Mouse (Mus musculus): Measurements from ENCODE around the gene Pcca. TPM values are rescaled to one million over a fixed set of nuclear protein-coding genes. Genes with fewer than 3 reads are reported as not detected.
A peak's percentile ranks its signal among the peaks of the same experiment; 100 is the strongest.

Pcca gene
- polyA plus RNA-seq (2012; rRNA removed), result 12.3 and 15.6 TPM in 2 replicates

DNA sequence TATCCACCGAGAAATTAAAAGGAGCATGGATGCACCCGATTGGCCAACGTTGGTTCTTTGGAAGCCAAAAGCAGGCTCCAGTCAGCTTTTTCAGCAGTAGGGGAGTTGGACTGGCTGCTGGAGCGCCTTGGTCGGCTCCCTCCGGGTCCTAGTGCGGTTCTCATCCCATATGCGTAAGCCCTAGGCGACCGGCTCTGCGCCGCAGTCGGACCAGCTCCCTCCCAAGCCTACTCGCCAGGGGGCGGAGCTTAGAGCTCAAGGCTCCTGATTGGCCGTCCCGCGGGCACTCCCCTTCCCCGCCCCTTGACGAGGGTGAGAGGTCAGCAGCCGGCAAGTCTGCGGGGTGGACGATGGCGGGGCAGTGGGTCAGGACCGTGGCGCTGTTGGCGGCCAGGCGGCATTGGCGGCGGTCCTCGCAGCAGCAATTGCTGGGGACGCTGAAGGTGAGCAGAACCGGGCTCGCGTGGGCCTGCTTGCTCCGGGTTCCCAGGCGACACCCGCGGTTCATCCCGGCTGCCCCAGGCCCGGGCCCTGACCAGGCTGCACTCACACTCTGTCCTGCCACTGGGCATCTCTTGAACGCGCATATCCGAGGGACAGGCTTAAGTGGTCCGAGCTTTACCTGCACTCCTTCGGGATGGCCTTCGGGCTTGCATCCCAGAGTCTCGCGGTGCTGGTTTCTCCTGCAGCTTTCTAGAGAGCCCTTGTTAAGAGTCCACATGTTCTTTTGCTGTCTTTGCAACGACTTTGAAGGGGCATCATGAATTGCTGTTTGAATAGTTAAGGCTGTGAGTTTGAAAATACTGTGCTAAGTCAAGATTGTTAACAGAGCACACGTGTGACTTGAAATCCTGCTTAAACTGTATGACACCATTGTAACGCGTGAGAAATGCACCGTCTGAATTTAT is at the start of gene Pcca:
Pcca (plus strand) TSS at position 308 of the 908 bp plus-strand sequence.
- DNase-seq (ENCODE audit: low read depth, low spot score), result peak; percentile 94
- WGBS, result 1% methylated on average over 54 of the region's 54 CpGs

- 7% methylated on average over 4 of the region's 4 CpGs for WGBS
- no peak for DNase-seq (ENCODE audit: low read depth, low spot score)
Observed at GRCm38 (mm10) chr14:122484458-122484843, 49.7 kb upstream of the Pcca start.

DNA sequence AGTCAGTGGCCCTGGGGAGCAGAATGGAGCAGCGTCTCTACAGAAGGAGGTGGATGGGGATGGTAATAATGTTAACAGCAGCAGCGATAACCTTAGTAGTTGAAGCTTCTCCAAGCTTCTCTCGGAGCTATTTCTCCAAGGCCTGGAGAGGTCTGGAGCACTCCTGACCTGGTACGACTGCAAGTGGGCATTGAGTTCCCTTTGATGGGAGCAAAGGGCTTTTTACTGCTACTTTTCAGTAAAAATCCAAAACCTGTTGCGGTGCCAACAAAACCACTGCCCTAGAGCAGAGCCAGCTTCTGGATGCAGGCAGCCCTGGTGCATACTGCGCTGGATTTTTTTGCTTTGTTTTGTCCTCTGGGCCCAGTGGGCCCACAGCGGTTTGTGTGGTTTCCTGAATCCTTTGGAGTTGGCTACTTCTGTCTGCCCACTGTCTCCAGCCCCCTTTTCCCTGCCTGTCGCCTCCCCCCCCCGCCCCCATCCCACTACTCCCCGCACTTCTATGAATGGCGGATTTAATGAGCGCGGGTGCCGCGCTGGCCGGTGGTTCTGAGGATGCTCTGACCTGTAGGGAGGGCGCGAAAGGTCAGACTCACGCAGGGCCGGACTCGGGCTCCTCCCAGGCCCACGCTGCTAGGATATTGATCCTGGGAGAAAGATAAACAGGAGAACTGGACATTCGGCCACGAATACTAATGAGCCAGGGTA is 49.1 kb upstream of the Pcca start:
- WGBS, result 4% methylated on average over 24 of the region's 24 CpGs
- DNase-seq (ENCODE audit: low read depth, low spot score), result no peak

DNA sequence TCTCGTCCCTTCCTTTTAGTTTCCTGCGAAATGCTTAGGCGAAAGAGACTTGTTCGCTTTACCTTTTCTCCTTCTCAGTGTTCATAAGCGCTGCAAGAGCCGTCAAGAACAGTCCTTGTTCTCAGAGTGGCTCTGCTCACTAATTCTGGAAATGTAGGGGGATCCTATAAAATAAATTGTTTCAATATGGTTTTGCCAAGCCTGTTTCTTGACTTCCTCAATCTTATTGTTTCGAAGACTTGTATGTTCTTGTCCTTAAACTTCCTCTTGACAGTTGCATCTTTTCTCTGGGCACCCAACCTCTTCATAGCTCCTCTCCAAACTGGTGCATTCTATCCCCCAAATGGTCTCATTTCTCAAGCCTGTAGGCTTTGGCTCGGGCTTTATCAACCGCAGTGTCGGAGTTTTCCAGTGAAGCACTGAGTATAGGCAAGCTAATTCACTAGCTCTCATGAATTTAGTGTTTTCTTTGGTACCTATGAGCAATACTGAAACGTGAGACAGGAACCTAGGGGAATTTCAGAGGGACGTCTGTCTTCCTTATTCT is 48.4 kb upstream of the Pcca start:
- WGBS, result 9% methylated on average over 12 of the region's 12 CpGs
- DNase-seq (ENCODE audit: low read depth, low spot score), result no peak

DNA sequence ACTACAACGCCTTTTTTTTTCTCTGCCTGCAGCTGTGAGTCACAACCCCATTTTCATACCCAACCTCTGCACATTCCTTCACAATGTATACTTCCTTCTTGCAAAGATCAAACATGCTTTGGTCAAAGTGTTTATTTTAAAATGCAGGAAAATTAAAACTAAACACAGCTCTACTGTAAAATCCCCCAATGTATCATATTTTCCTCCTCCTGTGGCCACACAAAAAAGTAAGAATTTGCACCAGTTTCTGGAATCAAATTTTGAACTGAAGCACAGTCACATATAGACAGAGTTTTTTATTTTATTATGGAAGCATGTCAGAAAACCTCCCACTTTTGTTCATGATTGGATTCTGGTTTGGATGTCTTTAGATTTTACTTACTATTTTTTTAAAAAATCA is 47.5 kb upstream of the Pcca start:
- no peak for DNase-seq (ENCODE audit: low read depth, low spot score)
- 6% methylated on average over 1 of the region's 1 CpGs for WGBS

GRCm38 (mm10) chr14:122487366-122487765 is 46.8 kb upstream of the Pcca start:
- no peak for DNase-seq (ENCODE audit: low read depth, low spot score)
- WGBS, result 10% methylated on average over 5 of the region's 5 CpGs

DNA sequence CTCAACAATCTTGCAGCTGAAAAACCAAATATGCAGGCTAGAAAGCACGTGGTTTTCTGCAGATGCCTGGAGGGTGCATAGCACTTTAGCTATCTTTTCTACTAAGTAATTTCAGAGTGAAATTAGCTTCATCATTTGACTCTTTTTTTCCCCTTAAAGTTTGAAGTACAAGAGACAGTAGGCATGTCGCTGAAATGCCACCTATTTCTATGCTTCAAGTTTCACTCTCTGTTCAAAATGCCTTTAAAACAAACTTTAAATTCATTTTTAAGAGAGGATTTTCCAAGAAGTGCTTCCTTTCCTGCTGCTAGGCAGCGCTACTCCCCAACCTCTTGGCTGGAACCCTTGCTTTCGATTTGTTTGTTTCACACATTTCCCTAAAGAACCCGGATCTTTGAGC is 45.1 kb upstream of the Pcca start:
- WGBS, result 3% methylated on average over 5 of the region's 5 CpGs
- no peak for DNase-seq (ENCODE audit: low read depth, low spot score)

GRCm38 (mm10) chr14:122489686-122490414 is 44.3 kb upstream of the Pcca start:
- DNase-seq (ENCODE audit: low read depth, low spot score), result no peak
- 12% methylated on average over 12 of the region's 12 CpGs for WGBS

GRCm38 (mm10) chr14:122490441-122491328 is 43.4 kb upstream of the Pcca start, which contains the start of gene Gm10837:
Gene Gm10837 (plus strand): TSS chr14:122490586.
- DNase-seq (ENCODE audit: low read depth, low spot score), result no peak
- 1% methylated on average over 51 of the region's 51 CpGs for WGBS

DNA sequence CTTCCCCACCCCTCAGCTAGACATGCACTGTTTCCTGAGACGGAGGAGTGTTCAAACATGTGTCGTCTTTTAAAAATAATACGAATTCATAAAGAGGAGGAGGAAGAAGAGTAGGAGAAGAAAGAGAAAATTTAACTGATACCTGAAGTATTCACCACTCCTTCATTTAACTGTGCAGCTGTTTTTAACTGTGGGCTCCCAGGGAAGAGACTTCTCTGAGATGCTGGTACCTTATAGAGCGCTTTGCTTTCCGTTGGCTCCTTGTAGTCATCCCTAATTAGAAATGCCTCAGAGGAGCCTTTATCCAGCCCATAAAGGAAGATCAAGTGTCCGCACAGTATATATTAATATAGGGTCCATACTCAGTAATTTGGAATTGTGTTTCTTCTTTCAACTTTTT is 42.6 kb upstream of the Pcca start:
- 72% methylated on average over 6 of the region's 6 CpGs for WGBS
- DNase-seq (ENCODE audit: low read depth, low spot score), result no peak

GRCm38 (mm10) chr14:122492015-122492414 is 42.1 kb upstream of the Pcca start:
- WGBS, result 72% methylated on average over 1 of the region's 1 CpGs
- no peak for DNase-seq (ENCODE audit: low read depth, low spot score)

- DNase-seq (ENCODE audit: low read depth, low spot score), result no peak
- 8% methylated on average over 2 of the region's 2 CpGs for WGBS
Observed at GRCm38 (mm10) chr14:122509058-122509457, 25.1 kb upstream of the Pcca start.

DNA sequence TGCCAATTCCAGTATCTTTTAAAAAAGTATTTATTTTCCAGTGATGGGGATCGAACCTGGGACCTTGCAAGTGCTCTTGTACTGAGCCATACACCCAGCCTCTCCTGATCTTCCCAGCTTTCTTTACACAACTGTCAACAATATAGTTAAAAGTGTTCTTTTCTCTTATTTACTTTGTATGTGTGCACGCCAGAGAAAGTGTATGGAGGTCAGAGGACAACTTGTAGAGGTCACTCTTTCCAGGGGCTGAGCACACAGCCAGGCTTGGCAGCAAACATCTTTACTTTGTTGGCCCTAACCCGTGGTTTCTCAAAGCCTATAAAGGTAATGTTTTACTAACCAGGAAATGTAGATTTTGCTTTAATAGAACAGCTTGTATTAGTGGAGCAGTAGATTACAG is 22.6 kb upstream of the Pcca start:
- 26% methylated on average over 3 of the region's 3 CpGs for WGBS
- DNase-seq (ENCODE audit: low read depth, low spot score), result no peak

DNA sequence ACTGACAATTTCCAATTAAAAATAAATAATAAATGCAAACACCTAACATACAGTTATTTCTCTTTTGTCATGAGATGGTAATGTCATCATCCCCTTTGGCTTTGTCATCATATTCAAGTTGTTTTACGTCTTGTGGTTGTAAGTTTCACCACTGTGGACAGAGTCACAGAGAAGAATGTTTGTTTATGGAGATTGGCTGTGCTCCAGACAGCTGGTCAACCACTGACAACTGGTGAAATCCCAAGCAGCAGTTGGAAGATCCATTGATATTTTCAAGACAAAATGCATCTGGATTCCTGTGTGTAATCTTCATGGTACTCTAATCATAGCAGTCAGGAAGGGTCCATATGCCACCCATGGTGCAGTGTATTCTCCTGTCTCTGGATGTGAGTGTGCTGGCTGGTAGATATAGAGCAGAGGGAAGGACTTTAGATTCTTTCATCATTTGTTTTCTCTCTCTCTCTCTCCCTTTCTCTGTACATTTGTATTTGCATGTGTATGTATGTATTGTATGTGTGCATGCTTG is 20.6 kb upstream of the Pcca start:
- DNase-seq (ENCODE audit: low read depth, low spot score), result no peak
- 15% methylated on average over 1 of the region's 1 CpGs for WGBS

DNA sequence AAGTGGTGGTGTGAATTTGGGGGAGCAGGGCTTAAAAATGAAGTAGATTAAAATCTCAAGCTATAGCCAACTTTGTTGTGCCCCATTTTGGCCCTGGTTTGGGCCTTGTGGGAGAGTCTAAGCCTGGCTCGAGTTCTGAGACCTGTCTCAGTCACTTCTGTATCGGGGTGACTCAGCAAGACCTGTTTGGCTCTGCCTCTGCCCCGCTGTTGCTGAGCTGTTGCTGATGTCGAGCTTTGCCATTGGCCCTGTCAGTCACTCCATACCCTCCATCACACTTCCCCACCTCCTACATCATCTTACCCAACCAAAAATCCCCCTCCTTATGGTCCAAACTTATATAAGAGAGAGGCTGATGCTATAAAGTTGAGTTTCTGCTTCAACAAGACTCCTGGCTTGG is 5.6 kb upstream of the Pcca start:
- 90% methylated on average over 4 of the region's 4 CpGs for WGBS

GRCm38 (mm10) chr14:122535986-122536385 is 1.9 kb downstream of the Pcca start:
- no peak for DNase-seq (ENCODE audit: low read depth, low spot score)
- WGBS, result 97% methylated on average over 1 of the region's 1 CpGs

More for the DNA sequence above, 5.6 kb upstream of the Pcca start:
- no peak for DNase-seq (ENCODE audit: low read depth, low spot score)

DNA sequence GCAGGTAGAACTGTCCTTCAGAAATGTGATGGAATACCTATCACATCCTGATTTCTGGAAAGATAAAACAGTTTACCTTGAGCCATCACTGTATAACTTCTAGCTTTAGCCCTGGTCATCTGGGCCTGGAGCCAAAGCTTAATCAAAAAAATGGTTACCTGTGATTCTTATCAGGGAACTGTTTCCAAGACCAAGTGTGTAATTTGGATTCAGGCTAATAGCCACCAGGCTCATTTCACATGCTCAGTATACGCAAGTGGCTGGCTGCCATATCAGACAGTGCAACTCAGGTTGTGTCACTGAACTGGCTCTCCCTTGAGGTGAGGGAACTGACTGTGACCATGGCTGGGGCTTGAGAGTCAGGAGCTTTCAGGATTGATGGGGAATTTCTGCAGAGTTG is 14.3 kb downstream of the Pcca start:
- no peak for DNase-seq (ENCODE audit: low read depth, low spot score)
- WGBS, result 92% methylated on average over 1 of the region's 1 CpGs

GRCm38 (mm10) chr14:122548905-122549304 is 14.8 kb downstream of the Pcca start:
- WGBS, result 48% methylated on average over 1 of the region's 1 CpGs
- no peak for DNase-seq (ENCODE audit: low read depth, low spot score)
